ENCODE assay signal across 13 mouse cellular contexts in the genomic region with DNA sequence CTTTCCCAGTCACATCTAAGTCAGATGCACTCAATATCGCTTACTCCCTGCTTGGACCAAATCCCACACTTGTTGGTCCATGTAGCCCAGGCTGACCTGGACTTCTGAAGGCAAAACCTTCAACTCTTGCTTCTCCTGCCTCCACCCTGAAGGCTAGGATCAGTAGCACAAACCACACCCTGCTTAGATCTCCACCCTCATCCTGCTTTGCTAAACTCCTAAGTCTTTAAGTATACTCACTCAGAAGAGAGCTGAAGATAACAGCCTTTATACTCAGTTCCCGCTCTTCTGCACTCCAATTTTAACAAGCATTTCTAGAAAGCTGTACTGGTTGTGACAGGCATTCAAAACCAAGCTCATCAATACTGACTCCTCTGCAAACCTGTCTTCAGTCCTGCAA. TPM values are rescaled to one million over a fixed set of nuclear protein-coding genes. Genes with fewer than 3 reads are reported as not detected.
DNase-seq lines count a peak whose midpoint lies in the region; ATAC-seq and TF ChIP-seq lines count a peak whose summit lies in the region.
"Had no signal": no experiment of that assay in that cellular context is flagged by ENCODE, and none has a peak within 500 bp of the region (broad histone marks: within the 10 kb centered on the region; RNA-seq: fewer than 3 reads in every experiment).

No protein-coding gene starts in this region.

- H3K4me2 ChIP-seq in forebrain, embryonic 14.5 days (ENCODE audit: low read length) = peak overlapping the region; percentile 75; the same call in 1 of the 2 replicates
- H3K4me2 ChIP-seq in forebrain, postnatal 0 days (ENCODE audit: low read depth) = no peak overlapping the region
- no peak overlapping the region for H3K4me2 ChIP-seq in embryonic facial prominence, embryonic 15.5 days (replicated peaks)

- no peak for TF ChIP-seq CTCF in forebrain, postnatal 0 days (IDR thresholded peaks at IDR 0.05; ENCODE audit: low read depth)

- no peaks in the 10 kb centered on the region for H3K27me3 ChIP-seq in forebrain, embryonic 14.5 days (replicated peaks; ENCODE audit: control insufficient read depth, insufficient read depth, low read length)
- no peaks in the 10 kb centered on the region for H3K27me3 ChIP-seq in forebrain, postnatal 0 days (ENCODE audit: insufficient read depth, low read length)
- H3K27me3 ChIP-seq in megakaryocyte, embryonic 14.5 days (replicated peaks) = no peaks in the 10 kb centered on the region
- no peaks in the 10 kb centered on the region for H3K27me3 ChIP-seq in embryonic facial prominence, embryonic 15.5 days
- H3K27me3 ChIP-seq: lung, embryonic 15.5 days had no signal

- intact Hi-C loops in left cerebral cortex, postnatal 14 days (cut with DNase I) = no loop called here

- H3K9me3 ChIP-seq in forebrain, embryonic 14.5 days (replicated peaks; ENCODE audit: control insufficient read depth, low read length) = no peaks in the 10 kb centered on the region
- no peaks in the 10 kb centered on the region for H3K9me3 ChIP-seq in forebrain, postnatal 0 days (ENCODE audit: low read length)
- H3K9me3 ChIP-seq in megakaryocyte, embryonic 14.5 days = no peaks in the 10 kb centered on the region
- no peaks in the 10 kb centered on the region for H3K9me3 ChIP-seq in embryonic facial prominence, embryonic 15.5 days (replicated peaks)
- H3K9me3 ChIP-seq: lung, embryonic 15.5 days had no signal

- H3K4me3 ChIP-seq in forebrain, embryonic 14.5 days (ENCODE audit: low read depth, low read length) = no peak overlapping the region
- no peak overlapping the region for H3K4me3 ChIP-seq in forebrain, postnatal 0 days (ENCODE audit: low read depth, low read length)
- H3K4me3 ChIP-seq in megakaryocyte, embryonic 14.5 days (replicated peaks) = peak overlapping the region; percentile 28
- H3K4me3 ChIP-seq in embryonic facial prominence, embryonic 15.5 days (replicated peaks) = no peak overlapping the region

- peaks cover 5% of the 10 kb centered on the region for H3K4me1 ChIP-seq in forebrain, embryonic 14.5 days (ENCODE audit: control insufficient read depth, insufficient read depth, low read length)
- peaks cover 5% of the 10 kb centered on the region; the same call in 1 of the 2 replicates for H3K4me1 ChIP-seq in forebrain, postnatal 0 days (ENCODE audit: insufficient read depth)
- H3K4me1 ChIP-seq in megakaryocyte, embryonic 14.5 days = peaks cover 14% of the 10 kb centered on the region; the same call in 1 of the 2 replicates
- H3K4me1 ChIP-seq in embryonic facial prominence, embryonic 15.5 days = peaks cover 9% of the 10 kb centered on the region; the same call in 1 of the 2 replicates

- DNase-seq in forebrain, embryonic 14.5 days (ENCODE audit: low spot score) = no peak
- no peak for DNase-seq in forebrain, postnatal 0 days
- no peak for DNase-seq in cerebellum, postnatal 36 days
- DNase-seq in left cerebral cortex, postnatal 14 days (ENCODE audit: low spot score in 2 of 2) = no peak
- DNase-seq: cerebellum, adult 11-12 months; gastrocnemius, postnatal 14 days; right cerebral cortex, postnatal 14 days had no signal

- WGBS in forebrain, embryonic 14.5 days = 97% methylated on average over 2 of the region's 2 CpGs
- 97% methylated on average over 2 of the region's 2 CpGs for WGBS in forebrain, postnatal 0 days
- 92% methylated on average over 2 of the region's 2 CpGs for WGBS in embryonic facial prominence, embryonic 15.5 days

- no peak for ATAC-seq in forebrain, embryonic 14.5 days
- ATAC-seq in forebrain, postnatal 0 days = no peak
- ATAC-seq in megakaryocyte, adult 5-6 weeks (ENCODE audit: poor library complexity, severe bottlenecking) = no peak
- no peak for ATAC-seq in embryonic facial prominence, embryonic 15.5 days (ENCODE audit: insufficient number of reproducible peaks, low FRiP score, low TSS enrichment, low read depth)
- ATAC-seq in megakaryocyte-erythroid progenitor cell, adult 5-6 weeks (replicated peaks; ENCODE audit: low FRiP score, low TSS enrichment, poor library complexity, severe bottlenecking) = peak; percentile 32; the same call in 1 of the 2 replicates

- H3K36me3 ChIP-seq in forebrain, embryonic 14.5 days (ENCODE audit: control insufficient read depth, insufficient read depth, low read length) = peaks cover 21% of the 10 kb centered on the region
- peaks cover 14% of the 10 kb centered on the region; the same call in 1 of the 2 replicates for H3K36me3 ChIP-seq in forebrain, postnatal 0 days (ENCODE audit: insufficient read depth)
- peaks cover 27% of the 10 kb centered on the region for H3K36me3 ChIP-seq in megakaryocyte, embryonic 14.5 days (replicated peaks; ENCODE audit: low read length)
- H3K36me3 ChIP-seq in embryonic facial prominence, embryonic 15.5 days = peaks cover 18% of the 10 kb centered on the region

- no peak overlapping the region for H3K27ac ChIP-seq in forebrain, embryonic 14.5 days (ENCODE audit: low read depth, low read length)
- no peak overlapping the region for H3K27ac ChIP-seq in forebrain, postnatal 0 days (ENCODE audit: low read depth, low read length)
- H3K27ac ChIP-seq in embryonic facial prominence, embryonic 15.5 days (replicated peaks) = 0 out of 2 replicates have a peak overlapping the region, but pooled peaks have one; percentile 5
- H3K27ac ChIP-seq: lung, embryonic 15.5 days had no signal

- H3K9ac ChIP-seq in forebrain, embryonic 14.5 days (ENCODE audit: low read length) = no peak overlapping the region
- no peak overlapping the region for H3K9ac ChIP-seq in forebrain, postnatal 0 days
- H3K9ac ChIP-seq in embryonic facial prominence, embryonic 15.5 days = no peak overlapping the region

RNA-seq across cellular contexts. Expression of a gene that starts 1.9 kb away (rescaled TPM):
- 1,099 and 1,463 TPM in 2 replicates for polyA plus RNA-seq in forebrain, embryonic 14.5 days (2014; fragmentation: Nextera tagmentation; extraction: Ambion mirVana)
- total RNA-seq in forebrain, postnatal 0 days (2014; rRNA removed) = 333 and 593 TPM in 2 replicates
- 1,372 and 1,968 TPM in 2 replicates for polyA plus RNA-seq in forebrain, postnatal 0 days (2015; fragmentation: Nextera tagmentation; extraction: Ambion mirVana)
- 250 and 1,840 TPM in 2 replicates for polyA plus RNA-seq in megakaryocyte, embryonic 14.5 days (2012; ENCODE audit: insufficient read depth, low replicate concordance)
- total RNA-seq in megakaryocyte, adult 5-6 weeks (2015) = 1,804 and 2,132 TPM in 2 replicates
- 1,670 and 2,037 TPM in 2 replicates for total RNA-seq in megakaryocyte, adult 5-6 weeks (2017)
- 1,694 and 1,796 TPM in 2 replicates for polyA plus RNA-seq in embryonic facial prominence, embryonic 15.5 days (2015; fragmentation: Nextera tagmentation; extraction: Ambion mirVana)
- total RNA-seq in megakaryocyte-erythroid progenitor cell, adult 5-6 weeks (2014; fragmentation: Nextera tagmentation) = 4,414 and 4,457 TPM in 2 replicates
- total RNA-seq in megakaryocyte-erythroid progenitor cell, adult 5-6 weeks (2017) = 1,975 and 2,681 TPM in 2 replicates
- total RNA-seq in left cerebral cortex, postnatal 14 days (2021) = 1,000 to 10,000 TPM in 1 of 2 experiments, 100 to 1,000 TPM in 1; 970 to 1,045 TPM

RNA-seq across cellular contexts. Expression of a gene that starts 11.5 kb away (rescaled TPM):
- polyA plus RNA-seq in forebrain, embryonic 14.5 days (2014; fragmentation: Nextera tagmentation; extraction: Ambion mirVana) = 12.6 and 15.8 TPM in 2 replicates
- total RNA-seq in forebrain, postnatal 0 days (2014; rRNA removed) = 0.71 and 0.85 TPM in 2 replicates
- 2.3 and 3.6 TPM in 2 replicates for polyA plus RNA-seq in forebrain, postnatal 0 days (2015; fragmentation: Nextera tagmentation; extraction: Ambion mirVana)
- polyA plus RNA-seq in megakaryocyte, embryonic 14.5 days (2012; ENCODE audit: insufficient read depth, low replicate concordance) = 14.7 TPM in 1 of 2 replicates, not detected in the other
- total RNA-seq in megakaryocyte, adult 5-6 weeks (2015) = 23.3 and 27.6 TPM in 2 replicates
- total RNA-seq in megakaryocyte, adult 5-6 weeks (2017) = 13.3 and 13.7 TPM in 2 replicates
- 16.6 and 16.8 TPM in 2 replicates for polyA plus RNA-seq in embryonic facial prominence, embryonic 15.5 days (2015; fragmentation: Nextera tagmentation; extraction: Ambion mirVana)
- 29.1 and 39.8 TPM in 2 replicates for total RNA-seq in megakaryocyte-erythroid progenitor cell, adult 5-6 weeks (2014; fragmentation: Nextera tagmentation)
- total RNA-seq in megakaryocyte-erythroid progenitor cell, adult 5-6 weeks (2017) = 6.3 and 18.6 TPM in 2 replicates
- under 1 TPM in 1 of 2 experiments, not detected in 1; 0.44 TPM for total RNA-seq in left cerebral cortex, postnatal 14 days (2021)
- total RNA-seq: monocyte, adult 5-6 weeks had no signal

RNA-seq across cellular contexts. Expression of a gene that starts 26.8 kb away (rescaled TPM):
- 338 and 389 TPM in 2 replicates for polyA plus RNA-seq in forebrain, embryonic 14.5 days (2014; fragmentation: Nextera tagmentation; extraction: Ambion mirVana)
- 194 and 311 TPM in 2 replicates for total RNA-seq in forebrain, postnatal 0 days (2014; rRNA removed)
- polyA plus RNA-seq in forebrain, postnatal 0 days (2015; fragmentation: Nextera tagmentation; extraction: Ambion mirVana) = 396 and 530 TPM in 2 replicates
- polyA plus RNA-seq in megakaryocyte, embryonic 14.5 days (2012; ENCODE audit: insufficient read depth, low replicate concordance) = 6.9 and 62.3 TPM in 2 replicates
- total RNA-seq in megakaryocyte, adult 5-6 weeks (2015) = 691 and 759 TPM in 2 replicates
- total RNA-seq in megakaryocyte, adult 5-6 weeks (2017) = 982 and 1,157 TPM in 2 replicates
- polyA plus RNA-seq in embryonic facial prominence, embryonic 15.5 days (2015; fragmentation: Nextera tagmentation; extraction: Ambion mirVana) = 529 and 569 TPM in 2 replicates
- total RNA-seq in megakaryocyte-erythroid progenitor cell, adult 5-6 weeks (2014; fragmentation: Nextera tagmentation) = 987 and 1,085 TPM in 2 replicates
- 1,369 and 1,396 TPM in 2 replicates for total RNA-seq in megakaryocyte-erythroid progenitor cell, adult 5-6 weeks (2017)
- total RNA-seq in left cerebral cortex, postnatal 14 days (2021) = 100 to 1,000 TPM; 172 to 191 TPM

RNA-seq across cellular contexts. Expression of a gene that starts 26.9 kb away (rescaled TPM):
- 35.5 and 38.6 TPM in 2 replicates for polyA plus RNA-seq in forebrain, embryonic 14.5 days (2014; fragmentation: Nextera tagmentation; extraction: Ambion mirVana)
- 61.7 and 66.6 TPM in 2 replicates for total RNA-seq in forebrain, postnatal 0 days (2014; rRNA removed)
- 49.1 and 50.5 TPM in 2 replicates for polyA plus RNA-seq in forebrain, postnatal 0 days (2015; fragmentation: Nextera tagmentation; extraction: Ambion mirVana)
- polyA plus RNA-seq in megakaryocyte, embryonic 14.5 days (2012; ENCODE audit: insufficient read depth, low replicate concordance) = 21.6 and 30.4 TPM in 2 replicates
- total RNA-seq in megakaryocyte, adult 5-6 weeks (2015) = 82.9 and 91.6 TPM in 2 replicates
- total RNA-seq in megakaryocyte, adult 5-6 weeks (2017) = 89.3 and 91.9 TPM in 2 replicates
- 57.5 and 60.7 TPM in 2 replicates for polyA plus RNA-seq in embryonic facial prominence, embryonic 15.5 days (2015; fragmentation: Nextera tagmentation; extraction: Ambion mirVana)
- 30.1 and 32.4 TPM in 2 replicates for total RNA-seq in megakaryocyte-erythroid progenitor cell, adult 5-6 weeks (2014; fragmentation: Nextera tagmentation)
- total RNA-seq in megakaryocyte-erythroid progenitor cell, adult 5-6 weeks (2017) = 69.0 and 75.7 TPM in 2 replicates
- 10 to 100 TPM; 30.7 to 34.9 TPM for total RNA-seq in left cerebral cortex, postnatal 14 days (2021)

RNA-seq across cellular contexts. Expression of a gene that starts 39.8 kb away (rescaled TPM):
- polyA plus RNA-seq in forebrain, embryonic 14.5 days (2014; fragmentation: Nextera tagmentation; extraction: Ambion mirVana) = 22.7 and 26.1 TPM in 2 replicates
- total RNA-seq in forebrain, postnatal 0 days (2014; rRNA removed) = 4.5 and 5.7 TPM in 2 replicates
- polyA plus RNA-seq in forebrain, postnatal 0 days (2015; fragmentation: Nextera tagmentation; extraction: Ambion mirVana) = 8.8 and 11.7 TPM in 2 replicates
- 5.9 and 6.8 TPM in 2 replicates for polyA plus RNA-seq in megakaryocyte, embryonic 14.5 days (2012; ENCODE audit: insufficient read depth, low replicate concordance)
- total RNA-seq in megakaryocyte, adult 5-6 weeks (2015) = 1.8 and 4.7 TPM in 2 replicates
- 18.6 and 18.8 TPM in 2 replicates for total RNA-seq in megakaryocyte, adult 5-6 weeks (2017)
- polyA plus RNA-seq in embryonic facial prominence, embryonic 15.5 days (2015; fragmentation: Nextera tagmentation; extraction: Ambion mirVana) = 24.5 and 26.0 TPM in 2 replicates
- 7.8 and 24.2 TPM in 2 replicates for total RNA-seq in megakaryocyte-erythroid progenitor cell, adult 5-6 weeks (2014; fragmentation: Nextera tagmentation)
- 42.3 and 48.1 TPM in 2 replicates for total RNA-seq in megakaryocyte-erythroid progenitor cell, adult 5-6 weeks (2017)
- 1 to 10 TPM; 4.9 to 5.6 TPM for total RNA-seq in left cerebral cortex, postnatal 14 days (2021)
